Mouse (Mus musculus) heart, adult 18-20 months (tissue): Measurements from ENCODE around the gene Nop16. TPM values are rescaled to one million over a fixed set of nuclear protein-coding genes. Genes with fewer than 3 reads are reported as not detected.
"Not testable (repeated sequence)": the region's sequence is repeated elsewhere in the genome, so short reads cannot be mapped to it uniquely, and the experiment has no call there.

Experiments
- DNase-seq, 2 experiments: peaks; one replicate each; pipeline ENCODE4 v3.0.0; 2021 to 2022; ENCODE audit warnings: mixed read lengths in 1 of 2
- long read RNA-seq, 2 experiments: library from polyadenylated mRNA; stranded (forward); transcript quantifications; one replicate each; pipeline ENCODE4 v2.0.0; 2021
- total RNA-seq, 2 experiments: library from RNA; stranded (reverse); gene quantifications; 2 replicates each; pipeline ENCODE4 v1.2.3; 2021

Gene Nop16
- total RNA-seq = 10 to 100 TPM; 13.7 to 16.4 TPM
- long read RNA-seq, experiment 1, transcript Nop16-201 (5 exons, 1,756 nt) = major isoform, 23 of 24 reads
- long read RNA-seq, experiment 1, partial matches to known transcripts = 0 of 24 reads
- long read RNA-seq, experiment 1, other reads (novel, unspliced or antisense) = 1 of 24 reads
- long read RNA-seq, experiment 2, transcript Nop16-201 (5 exons, 1,756 nt) = major isoform, 16 of 17 reads
- long read RNA-seq, experiment 2, partial matches to known transcripts = 1 of 17 reads
- long read RNA-seq, experiment 2, other reads (novel, unspliced or antisense) = 0 of 17 reads

DNA sequence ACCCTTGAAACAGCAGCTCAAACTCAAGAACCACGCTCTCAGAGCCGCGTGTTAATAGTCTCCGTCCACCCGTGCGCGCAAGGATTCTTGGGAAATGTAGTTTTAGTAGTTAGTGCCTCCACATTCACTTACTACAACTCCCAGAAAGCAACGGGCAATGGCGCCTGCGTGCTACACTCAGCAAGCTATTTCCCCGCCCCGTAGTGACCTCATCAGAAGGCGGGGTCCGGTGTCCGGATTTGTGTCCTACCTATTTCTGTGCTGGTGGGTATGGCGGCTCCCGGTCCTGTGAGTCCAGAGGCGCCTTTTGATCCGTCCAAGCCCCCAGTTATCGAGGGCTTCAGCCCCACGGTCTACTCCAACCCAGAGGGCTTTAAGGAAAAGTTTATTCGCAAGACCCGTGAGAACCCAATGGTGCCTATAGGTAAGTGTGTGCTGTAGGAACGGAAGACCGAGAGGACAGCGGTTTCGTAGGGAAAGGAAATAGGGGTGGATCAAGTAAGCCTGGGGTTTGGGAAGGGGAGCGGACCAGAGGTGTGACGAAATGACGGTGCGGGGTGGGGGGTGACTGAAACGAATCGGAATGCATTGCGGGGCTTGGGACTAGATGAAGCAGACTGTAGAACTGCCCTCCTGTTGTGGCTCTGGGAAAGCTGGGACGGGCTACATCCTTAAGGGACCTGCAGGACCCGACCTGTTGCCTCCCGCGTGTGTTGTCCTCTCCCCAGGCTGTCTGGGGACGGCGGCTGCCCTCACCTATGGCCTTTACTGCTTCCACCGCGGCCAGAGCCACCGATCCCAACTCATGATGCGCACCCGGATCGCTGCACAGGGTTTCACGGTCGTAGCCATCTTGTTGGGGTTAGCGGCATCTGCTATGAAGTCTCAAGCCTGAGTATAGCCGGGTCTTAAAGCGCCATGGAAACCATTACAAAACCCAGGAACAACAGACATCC, at the start of gene Nop16, which contains the start of gene Higd2a:
Nop16 (minus strand) TSS at position 95 of the 956 bp plus-strand sequence.
Higd2a (plus strand) TSS at position 212 of the 956 bp plus-strand sequence.
- peak; percentile 98 to 99 for DNase-seq

DNA sequence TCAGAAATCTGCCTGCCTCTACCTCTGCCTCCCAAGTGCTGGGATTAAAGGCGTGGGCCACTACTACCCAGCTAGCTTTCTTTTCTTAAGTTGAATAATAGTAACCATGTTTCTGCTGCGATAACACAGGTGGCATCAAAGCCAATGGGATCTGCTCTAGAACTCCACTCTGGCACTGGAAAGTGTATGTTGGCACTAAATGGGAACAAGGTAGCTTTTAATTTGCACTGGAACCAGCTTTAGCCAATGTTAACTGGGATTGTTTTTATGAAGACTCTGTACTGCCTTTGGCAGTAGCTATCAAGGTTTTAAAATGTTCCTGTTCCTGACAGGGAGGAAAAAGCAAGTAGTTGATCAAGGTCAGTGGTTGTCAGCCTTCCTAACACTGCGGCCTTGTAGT, 45.1 kb upstream of the Nop16 start:
- DNase-seq = no peak

DNA sequence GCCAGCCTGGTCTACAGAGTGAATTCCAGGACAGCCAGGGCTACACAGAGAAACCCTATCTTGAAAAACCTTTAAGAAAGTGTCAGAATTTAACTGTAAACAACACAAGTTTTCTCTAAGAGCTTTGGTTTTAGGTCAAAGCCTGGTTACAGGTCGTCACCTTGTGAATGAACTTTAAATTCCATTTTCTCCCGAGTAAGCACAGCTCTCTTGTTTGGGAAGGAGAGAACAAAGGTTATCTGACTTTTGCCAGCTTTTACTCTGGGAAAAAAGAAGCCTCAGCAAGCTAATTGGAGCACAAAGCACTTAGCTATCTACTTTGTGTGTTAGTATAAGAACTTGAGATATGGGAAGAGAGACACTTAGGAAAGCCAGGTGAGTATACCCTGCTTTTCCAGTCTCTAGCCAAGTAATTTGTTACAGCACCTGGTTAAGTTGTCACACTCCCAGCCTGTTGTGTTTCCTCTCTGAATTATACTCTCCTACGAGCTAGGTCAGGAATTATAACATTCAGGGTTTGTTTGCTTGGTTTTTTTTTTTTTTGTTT, 42.9 kb upstream of the Nop16 start:
- DNase-seq = no peak

DNA sequence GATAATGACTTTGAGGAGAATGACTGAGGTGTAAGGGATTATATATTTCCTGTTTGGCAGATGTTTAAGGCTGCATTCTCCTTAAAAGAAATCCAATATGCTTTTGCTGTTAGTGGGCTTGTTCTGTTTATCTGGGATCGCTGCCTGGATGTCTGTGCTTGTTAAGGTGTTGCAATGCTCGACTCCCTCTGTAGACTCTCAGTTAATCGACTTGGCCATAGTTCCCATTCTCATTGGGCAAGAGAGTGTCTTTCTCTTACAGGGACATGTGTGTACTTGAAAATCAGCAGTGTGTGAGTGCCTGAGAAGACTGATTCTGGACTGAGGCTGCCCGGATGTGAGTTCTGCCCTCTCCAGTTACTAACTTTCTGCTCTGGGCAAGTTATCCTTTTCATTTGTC, 39.2 kb upstream of the Nop16 start:
- peak; percentile 17 to 47 for DNase-seq

DNA sequence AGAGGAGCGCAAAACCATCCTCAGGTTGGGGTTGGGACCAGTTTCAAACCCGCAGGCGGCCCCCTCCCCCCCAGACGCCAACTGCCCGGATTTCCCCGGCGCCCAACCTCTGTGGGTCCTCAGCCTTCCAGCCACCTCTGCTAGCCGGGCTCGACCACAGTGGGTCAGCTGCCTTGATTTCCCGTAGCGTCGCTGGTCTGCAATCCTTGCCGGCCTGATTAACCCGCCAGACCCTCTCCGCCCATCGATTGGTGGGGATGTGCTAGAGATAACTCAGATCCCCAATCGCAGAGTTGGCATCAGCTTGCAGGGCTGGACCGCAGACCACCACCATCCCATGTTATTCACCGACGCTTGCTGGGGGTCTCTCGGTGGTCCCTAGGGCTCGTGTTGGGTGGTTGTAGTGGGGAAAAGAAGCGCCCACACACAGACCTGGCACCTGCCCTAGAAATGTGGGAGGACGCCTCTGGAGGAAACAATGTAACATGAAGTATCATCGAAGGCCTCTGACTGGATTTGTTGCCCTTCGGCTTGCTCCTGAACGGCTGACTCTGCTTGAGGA, 32.2 kb upstream of the Nop16 start:
- no peak for DNase-seq

DNA sequence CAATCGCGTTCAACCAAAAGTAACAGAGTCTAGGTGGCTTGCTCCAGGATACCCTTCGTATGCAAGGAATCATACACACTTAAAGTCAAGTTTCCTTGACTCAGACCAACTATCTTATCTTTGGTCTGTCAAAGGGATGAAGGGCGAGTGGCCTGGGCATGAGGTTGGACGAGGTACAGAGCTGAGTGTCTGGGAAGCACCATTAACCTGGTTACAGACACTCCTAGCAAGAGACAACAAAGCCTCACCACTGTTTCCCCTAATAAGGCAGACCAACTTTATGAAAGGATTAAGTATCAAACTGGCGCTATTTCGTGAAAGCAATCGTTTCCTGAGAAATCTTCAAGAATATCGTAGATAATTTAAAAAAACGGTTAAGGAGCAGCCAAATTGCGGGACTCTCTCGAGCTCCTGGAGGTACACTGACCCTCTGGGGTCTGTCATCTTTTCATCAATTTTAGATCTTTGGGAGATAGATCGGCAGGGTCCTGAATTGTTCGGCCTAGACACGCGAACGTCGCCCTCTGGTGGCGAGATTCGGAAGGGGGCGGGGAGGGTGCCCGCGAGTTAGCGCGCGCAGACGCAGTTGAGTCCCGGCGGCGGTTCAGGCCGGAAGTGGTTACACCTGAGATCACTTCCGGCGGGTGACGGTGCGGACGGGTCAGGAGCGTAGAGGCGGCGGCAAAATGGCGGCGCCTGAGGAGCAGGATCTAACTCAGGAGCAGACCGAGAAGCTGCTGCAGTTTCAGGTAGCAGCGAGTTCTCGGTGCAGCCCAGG, 31.5 kb upstream of the Nop16 start, which contains the start of gene Faf2:
Faf2 (plus strand) TSS at position 630 of the 778 bp plus-strand sequence.
- DNase-seq = peak; percentile 96 to 100

DNA sequence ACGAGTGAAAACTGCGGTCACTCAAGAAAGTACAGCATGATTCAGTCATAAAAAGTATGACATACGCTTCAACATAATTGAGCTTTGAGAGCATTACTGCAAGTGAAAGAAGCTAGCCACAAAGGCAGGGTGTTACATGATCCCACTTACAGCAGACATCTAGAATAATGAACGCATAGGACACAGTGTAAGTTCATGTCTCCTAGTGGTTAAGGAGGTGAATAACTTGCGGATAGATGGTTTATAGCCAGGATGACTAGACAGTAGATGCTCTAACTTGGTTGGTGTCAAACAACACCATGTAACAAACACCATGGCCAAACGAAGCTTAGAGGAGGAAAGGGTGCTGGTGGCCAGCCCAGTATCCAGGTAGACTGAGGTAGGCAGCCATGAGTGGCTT, 27.1 kb upstream of the Nop16 start:
- DNase-seq = no peak

DNA sequence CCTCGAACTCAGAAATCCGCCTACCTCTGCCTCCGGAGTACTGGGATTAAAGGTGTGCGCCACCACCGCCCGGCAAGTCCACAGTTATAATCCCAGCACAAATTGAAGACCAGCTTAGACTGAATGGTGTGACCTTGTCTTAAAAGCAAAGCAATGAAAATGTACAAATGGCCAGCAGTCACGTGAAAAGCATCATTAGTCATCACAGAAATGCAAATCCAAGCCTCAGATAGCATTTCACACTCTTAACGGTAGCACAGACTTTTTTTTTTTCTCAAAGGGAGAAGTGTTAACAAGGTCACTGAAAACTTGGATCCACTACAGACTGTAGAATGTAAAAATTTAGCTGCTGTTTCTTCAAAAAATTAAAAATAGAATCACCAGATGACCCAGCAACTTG, 26.4 kb upstream of the Nop16 start:
- DNase-seq = no peak

DNA sequence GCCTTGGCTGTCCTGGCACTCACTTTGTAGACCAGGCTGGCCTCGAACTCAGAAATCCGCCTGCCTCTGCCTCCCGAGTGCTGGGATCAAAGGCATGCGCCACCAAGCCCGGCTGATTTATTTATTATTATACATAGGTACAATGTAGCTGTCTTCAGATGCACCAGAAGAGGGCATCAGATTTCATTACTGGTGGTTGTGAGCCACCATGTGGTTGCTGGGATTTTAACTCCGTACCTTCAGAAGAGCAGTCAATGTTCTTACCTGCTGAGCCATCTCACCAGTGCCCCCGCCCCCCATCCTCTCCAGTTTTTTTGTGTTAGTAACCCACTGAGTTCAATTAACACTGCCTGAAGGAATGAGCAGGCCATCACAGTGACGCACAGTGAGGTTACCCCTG, 23.3 kb upstream of the Nop16 start:
- DNase-seq = not testable (repeated sequence)

DNA sequence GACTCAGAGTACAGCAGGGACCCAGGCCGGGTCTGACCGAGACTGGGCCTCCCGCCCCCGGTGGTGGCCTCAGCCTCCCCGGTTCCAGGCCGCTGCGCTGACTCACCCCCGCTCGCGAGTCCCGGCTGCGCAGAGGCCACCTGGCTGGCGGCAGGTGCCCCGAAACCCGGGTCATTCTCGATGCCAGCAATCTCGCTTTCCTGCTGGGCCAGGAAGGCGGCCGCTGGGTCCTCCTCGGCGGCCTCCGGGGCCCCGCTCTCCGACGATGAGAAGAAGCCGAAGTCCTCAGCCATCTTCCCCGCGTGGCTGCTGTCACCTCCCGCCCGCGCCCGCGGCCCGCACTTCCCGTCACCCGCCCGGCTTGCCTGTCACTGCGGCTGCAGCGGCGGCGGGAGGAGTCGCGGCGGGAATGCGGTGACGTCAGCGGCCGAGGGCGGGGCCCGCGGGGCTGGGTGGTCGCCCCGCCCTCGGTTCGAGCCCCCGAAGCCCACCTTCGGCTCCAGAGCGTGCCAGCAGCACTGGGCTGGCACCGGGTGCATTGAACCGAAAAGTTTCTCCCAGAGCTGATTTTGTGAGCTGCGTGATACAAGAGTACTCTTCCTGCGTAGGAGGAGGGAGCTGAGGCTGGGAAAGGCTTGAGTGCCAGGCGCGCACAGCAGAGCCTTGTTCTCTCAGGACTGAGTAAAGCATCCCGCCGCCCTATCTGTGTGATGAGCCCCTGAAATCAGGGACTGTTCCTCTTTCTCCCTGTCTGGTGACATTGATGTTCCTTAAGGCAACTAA, 21.3 kb upstream of the Nop16 start, which contains the start of gene Cltb:
Cltb (minus strand) TSS at position 373 of the 783 bp plus-strand sequence.
- DNase-seq = peak; percentile 93 to 96

DNA sequence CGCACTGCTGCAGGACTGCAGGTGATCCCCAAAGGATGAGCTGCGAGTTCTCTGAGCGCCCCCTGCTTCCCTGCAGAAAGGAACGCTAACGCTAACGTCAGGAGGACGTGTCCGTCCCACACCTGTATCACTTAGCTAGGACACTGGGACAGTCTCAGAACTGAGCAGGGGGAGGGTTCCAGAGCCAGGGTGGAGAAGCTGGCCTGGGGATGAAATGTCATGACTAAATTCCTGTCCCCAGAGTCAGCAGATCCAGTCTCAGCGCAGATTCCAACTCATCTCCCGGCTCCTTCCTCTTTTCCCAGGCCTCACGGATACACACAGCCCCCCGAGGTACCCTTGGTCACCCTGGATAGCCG, 20.7 kb upstream of the Nop16 start:
- DNase-seq = peak in 1 of 2 experiments; percentile 57

DNA sequence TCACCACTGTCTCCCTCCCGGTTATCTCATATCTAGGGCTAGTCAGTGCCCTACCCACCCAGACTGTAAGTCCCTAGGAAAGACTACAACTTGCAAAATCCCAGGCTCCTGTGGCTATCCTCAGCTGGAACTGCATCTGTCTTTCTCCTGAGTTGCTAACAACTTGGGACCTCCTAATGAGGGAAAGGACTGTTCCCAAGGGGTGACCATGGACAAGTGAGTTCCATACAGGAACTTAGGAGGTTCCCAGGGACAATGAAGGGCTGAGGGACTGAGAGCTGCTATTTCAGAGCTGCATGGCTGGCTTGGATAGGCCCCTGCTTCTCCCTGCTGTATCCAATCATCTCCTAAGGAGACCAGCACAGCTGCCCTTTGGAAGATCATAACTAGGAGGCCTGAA, 19.4 kb upstream of the Nop16 start:
- no peak for DNase-seq

DNA sequence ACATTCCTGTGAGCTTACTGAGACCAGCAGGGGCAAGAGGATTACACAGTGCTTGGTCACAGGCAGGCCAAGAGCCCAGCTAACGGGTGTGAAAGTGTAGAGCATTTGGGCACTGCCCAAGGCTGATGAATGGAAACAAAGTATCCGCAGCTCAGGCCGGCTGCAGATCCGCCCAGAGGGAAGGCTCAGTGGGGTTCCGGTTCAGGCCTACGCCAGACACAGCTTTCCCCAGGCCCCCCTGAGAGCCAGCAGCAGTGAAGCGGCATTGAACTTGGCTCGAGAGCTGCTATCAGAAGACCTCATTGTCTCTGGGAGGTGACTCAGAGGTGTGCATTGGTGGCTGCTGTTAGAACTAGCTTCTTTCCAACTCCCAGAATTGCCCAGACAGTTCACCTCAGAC, 18.8 kb upstream of the Nop16 start:
- DNase-seq = peak in 1 of 2 experiments; percentile 56

DNA sequence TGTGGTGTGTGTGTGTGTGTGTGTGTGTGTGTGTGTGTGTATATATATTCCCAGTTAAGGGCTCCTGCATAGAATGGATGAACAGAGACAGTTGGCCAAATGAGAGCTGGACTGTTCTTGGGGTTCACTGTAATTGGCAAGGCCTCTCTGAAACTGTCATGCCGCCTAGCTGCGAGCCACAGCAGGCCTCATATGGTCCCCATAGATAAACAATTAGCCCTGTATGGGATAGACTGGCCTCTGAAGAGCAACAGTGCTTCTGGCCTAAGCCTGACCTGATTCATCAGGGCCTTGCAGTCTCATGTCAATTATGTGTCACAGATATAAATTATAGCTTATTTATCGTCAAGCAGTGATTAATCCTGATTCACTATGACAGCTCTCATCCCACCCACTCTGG, 18.1 kb upstream of the Nop16 start:
- DNase-seq = no peak

DNA sequence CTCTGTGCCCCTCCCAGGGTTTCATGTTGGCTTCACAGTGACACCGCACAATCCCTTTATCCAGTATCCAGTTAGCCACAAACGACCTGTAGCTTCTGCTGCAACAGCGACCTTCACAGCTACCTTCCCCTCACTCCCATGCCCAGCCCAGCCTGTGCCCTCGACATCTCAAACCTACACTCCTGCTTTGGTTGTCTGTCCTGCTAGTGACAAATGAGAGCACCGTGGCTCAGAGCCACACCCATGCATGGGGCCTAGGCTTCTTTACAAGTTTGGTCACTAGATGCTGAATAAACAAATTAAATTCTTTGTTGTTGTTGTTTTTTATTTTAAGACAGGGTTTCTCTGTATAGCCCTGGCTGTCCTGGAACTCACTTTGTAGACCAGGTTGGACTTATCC, 17.3 kb upstream of the Nop16 start:
- no peak for DNase-seq

DNA sequence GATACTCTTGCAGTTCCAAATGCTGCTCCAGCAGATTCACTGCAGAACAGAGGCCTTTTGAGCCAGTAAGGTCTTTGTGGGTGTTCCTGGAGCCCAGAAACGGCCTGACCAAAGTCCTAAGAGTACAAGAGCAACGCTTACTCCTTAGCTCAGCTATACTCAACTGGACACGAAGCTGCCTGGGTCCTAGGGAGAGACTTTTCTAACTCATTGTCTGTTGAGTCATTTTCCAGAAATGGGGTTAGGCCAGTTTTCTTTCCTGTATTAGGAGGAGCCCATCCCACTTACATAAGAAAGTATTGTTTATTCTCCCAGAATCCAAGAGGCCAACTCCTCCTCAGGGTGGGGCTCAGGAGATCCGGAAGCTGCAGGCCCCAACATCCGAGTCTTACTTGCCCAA, 15.5 kb upstream of the Nop16 start:
- peak in 1 of 2 experiments; percentile 42 for DNase-seq

DNA sequence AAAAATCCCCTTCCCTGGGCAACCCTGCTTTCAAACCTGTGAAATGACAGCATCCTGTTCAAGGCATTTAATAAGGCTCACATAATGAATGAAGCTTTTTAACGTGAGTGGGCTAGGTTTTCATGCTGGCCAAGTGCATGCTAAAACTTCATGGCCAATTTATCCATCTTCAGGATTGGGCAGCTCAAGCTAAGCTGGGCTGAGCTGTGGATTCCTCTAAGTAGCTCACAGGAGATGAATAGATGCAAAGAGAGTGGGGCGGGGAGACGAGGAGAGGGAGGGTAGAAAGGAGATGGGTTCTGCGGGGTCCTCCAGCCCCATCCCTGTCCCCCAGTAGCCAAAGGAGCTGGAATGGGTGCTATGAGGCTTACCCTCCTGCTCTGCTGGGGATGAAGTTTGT, 14.3 kb upstream of the Nop16 start:
- no peak for DNase-seq

DNA sequence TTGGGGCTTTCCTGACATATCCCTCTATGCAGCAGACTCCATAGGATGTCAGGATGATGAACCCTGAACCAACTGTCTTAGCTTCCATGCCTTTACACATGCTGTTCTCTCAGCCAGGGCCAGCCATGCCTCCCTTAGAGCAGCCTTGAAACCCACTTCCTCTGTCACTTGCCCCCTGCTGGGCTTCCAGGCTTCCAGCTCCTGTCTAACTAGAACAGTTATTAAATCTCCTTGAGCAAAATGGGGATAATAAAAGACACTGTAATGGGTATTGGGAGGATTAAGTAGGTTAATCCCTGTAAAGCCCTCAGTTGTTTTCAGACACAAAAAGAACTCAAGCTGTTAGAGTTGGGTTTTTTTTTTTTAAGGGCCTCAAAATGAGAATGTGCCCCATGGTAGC, 13.6 kb upstream of the Nop16 start:
- DNase-seq = no peak

DNA sequence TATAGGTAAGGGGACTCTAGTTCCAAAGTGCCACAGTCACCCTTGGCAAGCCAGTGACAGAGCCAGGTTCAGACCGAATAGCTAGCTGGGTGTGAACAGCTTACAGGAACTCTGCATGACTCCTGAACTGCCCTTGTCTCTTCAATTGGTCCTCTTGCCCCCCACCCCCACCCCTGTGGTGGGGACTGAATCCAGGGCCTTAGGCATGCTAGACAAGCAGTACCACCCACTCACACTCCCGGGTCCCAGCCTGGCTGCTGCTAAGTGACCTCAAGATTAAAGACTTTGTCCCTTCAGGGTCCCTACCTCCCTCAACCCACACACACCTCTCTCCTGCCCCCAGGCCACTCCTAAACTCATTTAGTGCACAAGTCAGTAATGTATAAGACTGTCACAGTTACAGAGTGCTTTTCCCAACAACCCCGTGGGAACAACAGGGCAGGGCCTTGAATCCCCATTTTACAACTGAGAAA, 12.8 kb upstream of the Nop16 start:
- no peak for DNase-seq

DNA sequence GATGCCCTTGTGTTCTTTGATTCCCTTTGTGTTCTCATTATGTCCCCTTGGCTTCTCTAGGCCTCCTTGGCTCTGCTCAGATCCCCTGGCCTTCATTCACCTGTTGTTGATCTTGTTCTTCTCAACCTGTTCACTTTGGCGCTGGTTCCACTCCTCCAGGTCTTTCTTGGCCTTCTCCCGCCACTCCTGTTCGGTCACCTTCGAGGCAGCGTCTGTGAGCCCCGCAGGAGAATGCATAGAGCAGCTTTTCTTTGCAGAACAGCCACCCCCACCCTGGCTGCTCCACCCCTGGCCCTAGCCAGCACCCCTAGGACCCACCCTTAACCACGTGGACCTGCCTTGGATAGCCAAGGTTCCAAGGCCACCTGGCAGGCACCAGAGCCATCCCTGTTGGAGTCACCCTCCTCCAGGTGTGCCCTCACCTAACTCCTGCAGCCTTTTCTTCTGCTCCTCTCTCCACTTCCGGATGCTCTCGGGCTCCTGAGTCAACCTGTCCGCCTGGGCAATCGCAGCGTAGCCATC, 8.8 kb upstream of the Nop16 start:
- DNase-seq = no peak
